ENCODE assay signal across 21 mouse cellular contexts in genomic region chr9:122208311-122208710, GRCm38 (mm10).
"Had no signal": no experiment of that assay in that cellular context is flagged by ENCODE, and none has a peak within 500 bp of the region (broad histone marks: within the 10 kb centered on the region; RNA-seq: fewer than 3 reads in every experiment).

No protein-coding gene starts in this region.

- H3K4me3 ChIP-seq: liver, embryonic 15.5 days; lung, embryonic 15.5 days; megakaryocyte, embryonic 14.5 days; midbrain, embryonic 13.5 days; midbrain, embryonic 15.5 days; neural tube, embryonic 12.5 days had no signal

- H3K4me1 ChIP-seq: liver, embryonic 15.5 days; megakaryocyte, embryonic 14.5 days; midbrain, embryonic 15.5 days; neural tube, embryonic 12.5 days had no signal

- H3K36me3 ChIP-seq: liver, embryonic 15.5 days; lung, embryonic 15.5 days; midbrain, embryonic 13.5 days; midbrain, embryonic 15.5 days; neural tube, embryonic 12.5 days had no signal

- H3K9me3 ChIP-seq: liver, embryonic 15.5 days; lung, embryonic 15.5 days; midbrain, embryonic 13.5 days; midbrain, embryonic 15.5 days; neural tube, embryonic 12.5 days had no signal

- H3K27me3 ChIP-seq: liver, embryonic 15.5 days; lung, embryonic 15.5 days; midbrain, embryonic 13.5 days; midbrain, embryonic 15.5 days; neural tube, embryonic 12.5 days had no signal

- ATAC-seq: liver, postnatal 0 days; lung, postnatal 0 days; midbrain, embryonic 13.5 days; midbrain, embryonic 15.5 days had no signal

- H3K9ac ChIP-seq: liver, embryonic 15.5 days; liver, postnatal 0 days; lung, embryonic 15.5 days; midbrain, embryonic 13.5 days; midbrain, embryonic 15.5 days; neural tube, embryonic 12.5 days had no signal

- H3K4me2 ChIP-seq: liver, embryonic 15.5 days; lung, embryonic 15.5 days; midbrain, embryonic 11.5 days; midbrain, embryonic 13.5 days; midbrain, embryonic 15.5 days; neural tube, embryonic 12.5 days had no signal

- DNase-seq: liver, postnatal 0 days; lung, adult 2 months; lung, postnatal 14 days; lung, postnatal 36 days; retina, postnatal 1 day; right cerebral cortex, adult 18-20 months; right cerebral cortex, postnatal 14 days; right cerebral cortex, postnatal 4 days; spleen, adult 18-20 months; thymus, adult 18-20 months; thymus, postnatal 14 days; thymus, postnatal 36 days had no signal

- H3K27ac ChIP-seq: liver, embryonic 15.5 days; lung, embryonic 15.5 days; macrophage; midbrain, embryonic 13.5 days; midbrain, embryonic 15.5 days; neural tube, embryonic 12.5 days had no signal
